Mouse (Mus musculus): ENCODE measurements around the gene Gstp1.
"Not testable (repeated sequence)": the region's sequence is repeated elsewhere in the genome, so short reads cannot be mapped to it uniquely, and the experiment has no call there.

Gstp1 gene

GRCm38 (mm10) chr19:4037788-4038232 lies at the start of gene Gstp1:
TSS of gene Gstp1 (minus strand) at chr19:4037985.
- DNase-seq (ENCODE audit: low spot score) = peak; percentile 83

GRCm38 (mm10) chr19:4087090-4087489 lies 49.3 kb upstream of the Gstp1 start:
- no peak for DNase-seq (ENCODE audit: low spot score)

DNA sequence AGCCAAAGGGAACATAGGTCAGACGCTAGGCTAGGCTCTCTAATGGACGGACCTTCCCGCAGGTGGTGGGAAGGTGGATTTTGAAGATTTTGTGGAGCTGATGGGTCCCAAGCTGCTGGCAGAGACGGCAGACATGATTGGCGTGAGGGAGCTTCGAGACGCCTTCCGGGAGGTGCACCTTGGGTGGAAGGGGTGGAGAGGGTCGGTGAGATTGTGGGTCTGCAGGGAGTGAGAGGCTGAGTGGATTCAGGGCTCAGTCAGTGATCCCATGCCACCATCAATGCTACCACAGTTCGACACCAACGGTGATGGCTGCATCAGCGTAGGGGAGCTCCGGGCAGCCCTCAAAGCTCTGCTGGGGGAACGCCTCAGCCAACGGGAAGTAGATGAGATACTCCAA lies 48.4 kb upstream of the Gstp1 start:
- no peak for DNase-seq (ENCODE audit: low spot score)

- DNase-seq (ENCODE audit: low spot score) = no peak
Measured at GRCm38 (mm10) chr19:4084984-4085383, 47.2 kb upstream of the Gstp1 start.

DNA sequence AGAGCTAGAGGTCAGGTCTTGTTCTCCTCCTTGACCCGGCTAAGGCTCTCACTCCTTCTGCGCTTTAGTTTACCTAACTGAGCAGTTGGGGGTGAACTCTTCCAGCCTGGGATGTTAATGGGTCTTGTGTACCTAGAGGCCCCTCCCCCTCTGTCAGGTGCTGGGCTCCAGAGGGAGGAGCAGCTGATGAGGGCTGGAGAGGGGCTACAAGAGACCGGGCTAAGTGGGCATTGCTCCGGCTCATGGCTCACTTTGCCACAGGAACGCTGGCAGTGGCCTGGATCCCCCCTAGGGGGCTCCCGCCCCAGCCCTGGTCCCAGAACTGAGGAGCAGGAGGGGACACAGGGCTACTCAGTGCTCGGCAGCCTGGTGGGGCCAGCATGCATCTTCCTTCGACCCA lies 46.0 kb upstream of the Gstp1 start:
- DNase-seq (ENCODE audit: low spot score) = no peak

DNA sequence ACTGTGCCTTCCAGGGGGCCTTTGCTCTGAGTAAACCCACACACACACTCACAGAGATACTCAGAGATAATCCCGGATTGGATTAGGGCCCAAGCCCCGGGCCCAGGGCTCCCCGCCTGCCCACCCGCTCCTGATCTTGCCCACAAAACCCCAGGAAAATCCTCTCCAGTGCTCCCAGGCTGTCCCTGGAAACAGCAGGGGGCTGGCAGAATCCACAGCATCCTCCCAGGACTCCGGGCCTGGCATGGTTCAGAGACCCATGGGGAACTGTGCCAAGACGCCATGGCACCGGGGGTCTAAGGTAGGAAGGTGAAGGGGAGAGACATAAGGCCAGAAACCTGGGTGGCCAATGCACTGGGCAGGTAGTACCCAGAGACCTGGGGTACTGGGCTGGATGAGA lies 45.5 kb upstream of the Gstp1 start:
- no peak for DNase-seq (ENCODE audit: low spot score)

DNA sequence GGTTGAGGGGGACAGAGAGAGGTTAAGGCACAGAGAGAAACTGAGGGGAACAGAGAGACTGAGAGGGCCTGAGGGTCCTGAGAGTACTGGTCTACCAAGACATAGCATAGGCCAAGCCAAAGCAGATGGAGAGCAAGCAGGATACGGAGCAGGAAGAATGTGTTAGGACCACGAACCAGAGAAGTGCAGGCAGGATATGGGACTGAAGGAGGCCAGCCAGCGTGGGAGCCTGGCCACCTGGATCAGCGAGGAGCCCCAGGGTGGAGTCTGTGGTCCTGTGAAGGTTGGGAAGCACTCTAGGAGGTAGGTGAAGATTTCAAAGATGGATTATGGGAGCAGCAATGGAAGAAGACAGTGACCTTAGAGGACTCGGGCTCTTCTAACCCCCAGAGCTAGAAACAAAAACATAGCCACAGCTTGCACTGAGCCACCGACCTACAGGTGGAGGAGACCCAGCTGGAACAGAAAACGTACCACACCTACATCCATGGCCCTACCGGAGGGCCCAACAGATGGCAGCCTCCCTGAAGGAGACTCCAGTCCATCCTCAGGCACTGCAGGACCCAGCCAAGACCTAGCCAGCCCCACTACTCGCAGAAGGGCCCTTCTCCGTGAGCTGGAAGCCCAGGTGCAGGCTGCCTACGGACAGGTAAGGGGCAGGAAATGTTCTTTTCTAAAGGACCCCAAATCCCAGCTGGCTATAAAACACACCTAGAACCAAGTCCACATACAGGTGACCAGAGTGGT lies 44.6 kb upstream of the Gstp1 start:
- no peak for DNase-seq (ENCODE audit: low spot score)

- no peak for DNase-seq (ENCODE audit: low spot score)
Measured at GRCm38 (mm10) chr19:4081394-4081793, 43.6 kb upstream of the Gstp1 start, which contains the start of gene Cabp2. TSS of gene Cabp2 (plus strand) at chr19:4081578.

GRCm38 (mm10) chr19:4080511-4081009 lies 42.8 kb upstream of the Gstp1 start:
- DNase-seq (ENCODE audit: low spot score) = no peak

GRCm38 (mm10) chr19:4079594-4079993 lies 41.8 kb upstream of the Gstp1 start:
- DNase-seq (ENCODE audit: low spot score) = no peak

DNA sequence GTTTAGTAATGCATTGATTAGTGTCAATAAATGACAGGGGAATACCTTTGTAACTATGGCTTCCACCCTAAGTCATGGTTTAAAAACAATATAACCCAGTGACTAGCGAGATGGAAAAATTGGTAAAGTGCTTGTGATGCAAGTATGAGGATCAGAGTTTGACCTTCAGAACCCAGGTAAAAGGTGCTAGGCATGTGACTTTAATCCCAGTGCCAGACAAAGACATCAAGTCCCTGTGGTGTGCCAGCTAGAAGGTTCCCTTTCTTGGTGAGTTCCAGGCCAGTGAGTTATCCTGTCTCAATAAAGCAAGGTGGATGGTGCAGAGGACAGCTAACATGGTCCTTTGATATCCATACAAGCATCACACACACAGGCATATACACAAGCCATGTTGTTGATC lies 37.7 kb upstream of the Gstp1 start:
- DNase-seq (ENCODE audit: low spot score) = no peak

GRCm38 (mm10) chr19:4072706-4073424 lies 35.1 kb upstream of the Gstp1 start:
- no peak for DNase-seq (ENCODE audit: low spot score)

GRCm38 (mm10) chr19:4071406-4071805 lies 33.6 kb upstream of the Gstp1 start:
- DNase-seq (ENCODE audit: low spot score) = no peak

DNA sequence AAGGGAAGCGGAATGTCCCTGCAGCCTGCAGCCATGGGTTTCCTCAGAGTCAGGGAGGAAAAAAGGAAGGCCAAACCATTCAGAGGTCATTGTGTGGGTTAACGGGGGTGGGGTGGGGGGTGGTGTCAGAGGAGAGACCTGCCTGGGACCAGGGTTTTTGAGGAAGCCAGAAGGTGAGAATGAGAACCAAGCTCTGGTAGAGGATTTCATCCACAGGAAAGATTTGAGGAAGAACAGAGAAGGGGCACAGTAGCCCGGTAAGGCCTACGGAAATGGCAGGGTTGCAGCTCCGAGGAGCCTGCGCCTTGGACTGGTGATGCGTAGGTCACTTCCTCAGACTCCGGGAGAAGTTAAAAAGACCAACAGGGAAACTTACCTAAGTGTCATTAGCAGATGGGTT lies 33.0 kb upstream of the Gstp1 start:
- DNase-seq (ENCODE audit: low spot score) = no peak

DNA sequence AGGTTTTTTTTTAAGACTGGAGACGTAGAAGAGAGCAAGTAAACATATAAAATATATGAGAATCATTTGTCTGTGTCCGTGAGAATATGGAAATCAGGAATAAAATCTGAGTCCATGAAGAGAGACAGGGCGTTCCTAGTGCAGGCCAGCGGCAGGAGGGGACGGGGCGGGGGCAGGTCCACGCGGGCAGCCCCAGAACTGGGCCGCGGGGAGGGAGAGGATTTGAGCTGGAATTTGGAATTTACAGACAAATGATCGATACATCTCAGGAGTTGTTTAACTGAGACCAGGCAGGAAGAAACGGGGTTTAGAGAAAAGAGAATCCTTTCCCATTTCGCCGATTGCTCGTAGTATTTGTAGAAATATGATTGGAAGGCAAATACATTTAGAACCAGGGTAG lies 32.5 kb upstream of the Gstp1 start:
- DNase-seq (ENCODE audit: low spot score) = no peak

DNA sequence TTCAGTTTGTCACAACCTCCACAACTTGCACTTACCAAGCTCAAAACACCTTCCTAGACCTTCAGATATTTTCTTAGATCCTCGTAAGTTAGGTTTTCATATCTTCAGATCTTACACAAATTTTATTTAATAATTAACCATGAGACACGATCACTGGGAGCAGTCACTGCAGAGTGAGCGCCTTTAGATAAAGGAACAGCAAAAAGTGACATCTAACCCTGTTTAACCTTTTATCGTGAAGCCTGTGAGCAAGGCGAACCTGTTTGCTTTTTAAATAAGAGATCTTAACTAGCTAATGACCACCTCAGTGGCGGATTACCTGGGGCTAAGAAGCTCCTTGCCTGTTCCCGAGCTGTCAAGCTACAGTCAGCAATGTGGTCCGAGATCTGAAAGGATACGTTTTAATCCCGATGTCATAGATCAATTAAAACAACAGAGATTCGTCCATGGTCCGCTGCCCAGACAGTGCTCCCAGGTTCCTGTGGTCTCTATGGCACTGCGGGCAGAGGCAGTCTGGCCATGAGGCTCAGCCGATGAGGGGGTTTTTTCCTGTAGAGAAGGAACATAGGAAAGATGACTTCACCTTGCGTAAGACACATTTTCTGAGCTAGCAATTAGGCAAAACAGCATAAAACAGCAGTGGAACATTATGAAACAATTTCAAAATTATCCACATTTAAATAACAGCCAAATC lies 31.1 kb upstream of the Gstp1 start:
- DNase-seq (ENCODE audit: low spot score) = no peak

- DNase-seq (ENCODE audit: low spot score) = not testable (repeated sequence)
Measured at GRCm38 (mm10) chr19:4068242-4068641, 30.5 kb upstream of the Gstp1 start.

DNA sequence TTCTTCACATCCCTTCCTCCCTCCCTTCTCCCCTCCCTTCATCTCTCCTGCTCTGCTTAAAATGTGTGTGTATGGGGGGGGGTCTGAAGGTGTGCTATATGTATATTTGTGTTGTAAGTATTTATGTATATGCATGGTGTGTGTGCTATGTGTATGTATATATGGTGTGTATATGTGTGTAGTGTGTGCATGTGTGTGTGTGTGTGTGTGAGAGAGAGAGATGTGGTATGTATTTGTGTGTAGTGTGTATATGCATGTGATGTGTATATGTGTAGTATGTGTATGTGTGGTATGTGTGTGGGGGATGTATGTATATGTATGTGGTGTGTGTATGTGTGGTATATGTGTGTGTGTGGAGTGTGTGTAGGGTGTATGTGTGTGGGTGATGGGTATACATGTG lies 29.1 kb upstream of the Gstp1 start:
- DNase-seq (ENCODE audit: low spot score) = no peak

- no peak for DNase-seq (ENCODE audit: low spot score)
Measured at GRCm38 (mm10) chr19:4066280-4066679, 28.5 kb upstream of the Gstp1 start.

DNA sequence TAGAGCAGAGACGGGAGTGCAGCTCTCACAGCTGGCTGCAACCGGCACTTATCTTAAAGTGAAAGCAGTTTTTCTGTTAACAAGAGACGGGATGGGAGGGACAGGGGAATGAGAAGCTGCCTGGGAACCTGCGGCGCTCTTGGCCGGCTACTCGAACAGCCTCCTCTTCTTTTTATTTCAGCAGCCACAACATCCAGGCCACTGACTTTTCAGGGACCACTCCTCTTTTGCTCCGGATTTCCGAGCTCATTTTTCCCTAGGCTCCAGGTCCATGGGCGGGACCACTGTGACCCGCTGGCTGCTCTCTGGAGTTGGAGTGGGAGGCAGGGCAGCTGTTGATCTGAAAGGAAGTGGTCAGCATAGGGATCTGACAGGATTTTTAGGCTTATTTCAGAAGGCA lies 26.7 kb upstream of the Gstp1 start:
- not testable (repeated sequence) for DNase-seq (ENCODE audit: low spot score)

DNA sequence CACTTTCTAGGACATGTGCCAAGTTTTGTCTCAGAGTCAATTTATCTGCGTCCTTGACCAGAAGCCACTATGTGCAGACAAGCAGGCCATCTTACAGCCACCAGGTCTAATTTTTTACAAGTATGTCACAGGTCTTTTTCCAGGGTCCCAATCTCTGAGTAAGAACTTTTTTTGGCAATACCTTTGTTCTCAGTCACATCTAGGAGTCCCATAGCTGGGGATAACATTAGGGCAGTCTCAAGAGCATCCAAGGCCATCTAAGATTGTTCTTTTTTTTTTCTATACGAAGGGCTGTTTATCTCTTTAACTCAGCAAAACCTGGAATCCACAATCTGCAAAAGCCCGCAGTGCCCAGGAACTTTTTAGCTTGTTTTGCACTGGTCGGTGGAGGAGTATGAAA lies 25.6 kb upstream of the Gstp1 start:
- DNase-seq (ENCODE audit: low spot score) = not testable (repeated sequence)

- no peak for DNase-seq (ENCODE audit: low spot score)
Measured at GRCm38 (mm10) chr19:4060899-4061465, 23.2 kb upstream of the Gstp1 start.

Data from c-Kit-positive CD71-positive TER-119-positive erythroid progenitor cells, embryonic 14.5 days (primary cell).